Mouse (Mus musculus): ENCODE measurements around the gene Cc2d2b. TPM values are rescaled to one million over a fixed set of nuclear protein-coding genes. Genes with fewer than 3 reads are reported as not detected.

Gene Cc2d2b
- total and polyA plus RNA-seq, 3 experiments: not detected

- Histone ChIP-seq H3K4me1 (ENCODE audit: control insufficient read depth in 1 of 2, insufficient read depth in 2 of 2) (peaks cover 0 to 5% of the 10 kb centered on the region in 2 experiments; a peak in 1 of 4 replicates), H3K27ac (ENCODE audit: insufficient read depth, low read depth) (no peak overlapping the region), H3K4me3 (replicated peaks in 1 of 3; ENCODE audit: low read depth in 2 of 3, low read length in 2 of 3, poor library complexity in 1 of 3) (no peak overlapping the region), H3K36me3 (replicated peaks in 1 of 2; ENCODE audit: control insufficient read depth in 1 of 2, insufficient read depth in 1 of 2, low read length in 1 of 2) (no peaks in the 10 kb centered on the region), H3K9me3 (replicated peaks; ENCODE audit: low read length) (peaks cover 2% of the 10 kb centered on the region), H3K4me2 (ENCODE audit: insufficient read depth, low read depth, poor library complexity, severe bottlenecking) (no peak overlapping the region), H3K9ac (ENCODE audit: insufficient read depth, low read depth) (no peak overlapping the region), H3K79me2 (replicated peaks; ENCODE audit: control insufficient read depth, extremely low read depth, insufficient read depth, poor library complexity, severe bottlenecking) (no peaks in the 10 kb centered on the region), H3K27me3 (replicated peaks) (no peaks in the 10 kb centered on the region)
- TF ChIP-seq JUN (IDR thresholded peaks at IDR 0.05; ENCODE audit: insufficient read depth, low read depth, low read length) (no peak), TBP (conservative IDR thresholded peaks at IDR 0.05; ENCODE audit: low read depth, low read length) (no peak), CHD2 (IDR thresholded peaks at IDR 0.05; ENCODE audit: low read length) (no peak), ETS1 (conservative IDR thresholded peaks at IDR 0.05; ENCODE audit: low read depth, low read length) (no peak), PAX5 (IDR thresholded peaks at IDR 0.05; ENCODE audit: low read length) (no peak), MAFK (IDR thresholded peaks at IDR 0.05; ENCODE audit: insufficient replicate concordance, low read length) (no peak), NELFE (IDR thresholded peaks at IDR 0.05; ENCODE audit: low read depth, low read length) (no peak), POLR2A (IDR thresholded peaks at IDR 0.05; ENCODE audit: low read depth, low read length) (no peak), ZC3H11A (IDR thresholded peaks at IDR 0.05; ENCODE audit: low read depth, low read length) (no peak), KAT2A (IDR thresholded peaks at IDR 0.05; ENCODE audit: insufficient replicate concordance, low read length) (no peak), TCF12 (IDR thresholded peaks at IDR 0.05; ENCODE audit: low read depth, low read length) (no peak)
- in situ Hi-C loops (cut with MboI; ENCODE audit: low pct_ligation_motif_present, low pct_unique_long_range_greater_than_20kb, low sequenced_read_pairs) (no loop called here), dilution Hi-C loops (cut with MboI; ENCODE audit: extremely low pct_ligation_motif_present, extremely low pct_unique_long_range_greater_than_20kb, low sequenced_read_pairs) (no loop called here)
- DNase-seq (ENCODE audit: extremely low read depth): no peak
Measured at GRCm38 (mm10) chr19:40788004-40788714, 39.6 kb downstream of the Cc2d2b start.

GRCm38 (mm10) chr19:40788715-40789084 is 40.1 kb downstream of the Cc2d2b start:
- H3K36me3 ChIP-seq (replicated peaks in 1 of 2; ENCODE audit: control insufficient read depth in 1 of 2, insufficient read depth in 1 of 2, low read length in 1 of 2): no peaks in the 10 kb centered on the region
- H3K27ac ChIP-seq (ENCODE audit: insufficient read depth, low read depth): no peak overlapping the region
- H3K4me1 ChIP-seq (ENCODE audit: control insufficient read depth in 1 of 2, insufficient read depth in 2 of 2): peaks cover 0 to 5% of the 10 kb centered on the region in 2 experiments; a peak in 1 of 4 replicates
- no peak overlapping the region for H3K4me2 ChIP-seq (ENCODE audit: insufficient read depth, low read depth, poor library complexity, severe bottlenecking)
- H3K9ac ChIP-seq (ENCODE audit: insufficient read depth, low read depth): no peak overlapping the region
- no peaks in the 10 kb centered on the region for H3K27me3 ChIP-seq (replicated peaks)
- DNase-seq (ENCODE audit: extremely low read depth): peak; percentile 2
- no peak overlapping the region for H3K4me3 ChIP-seq (replicated peaks in 1 of 3; ENCODE audit: low read depth in 2 of 3, low read length in 2 of 3, poor library complexity in 1 of 3)
- dilution Hi-C loops (cut with MboI; ENCODE audit: extremely low pct_ligation_motif_present, extremely low pct_unique_long_range_greater_than_20kb, low sequenced_read_pairs): no loop called here
- H3K79me2 ChIP-seq (replicated peaks; ENCODE audit: control insufficient read depth, extremely low read depth, insufficient read depth, poor library complexity, severe bottlenecking): no peaks in the 10 kb centered on the region
- no peak for TF ChIP-seq MXI1 (IDR thresholded peaks at IDR 0.05; ENCODE audit: low read depth, low read length)
- TF ChIP-seq TCF12 (IDR thresholded peaks at IDR 0.05; ENCODE audit: low read depth, low read length): no peak
- no peak for TF ChIP-seq ZKSCAN1 (IDR thresholded peaks at IDR 0.05; ENCODE audit: borderline replicate concordance, low read depth, low read length)
- TF ChIP-seq MEF2A (IDR thresholded peaks at IDR 0.05; ENCODE audit: borderline replicate concordance, low read depth, low read length): no peak
- TF ChIP-seq CHD2 (IDR thresholded peaks at IDR 0.05; ENCODE audit: low read length): no peak
- TF ChIP-seq KAT2A (IDR thresholded peaks at IDR 0.05; ENCODE audit: insufficient replicate concordance, low read length): no peak
- no peak for TF ChIP-seq TBP (conservative IDR thresholded peaks at IDR 0.05; ENCODE audit: low read depth, low read length)
- no peak for TF ChIP-seq RAD21 (IDR thresholded peaks at IDR 0.05; ENCODE audit: low read depth, low read length)
- no peak for TF ChIP-seq NELFE (IDR thresholded peaks at IDR 0.05; ENCODE audit: low read depth, low read length)
- TF ChIP-seq HCFC1 (IDR thresholded peaks at IDR 0.05; ENCODE audit: low read depth, low read length): no peak
- TF ChIP-seq ELF1 (IDR thresholded peaks at IDR 0.05; ENCODE audit: low read depth, low read length): no peak
- TF ChIP-seq RCOR1 (conservative IDR thresholded peaks at IDR 0.05; ENCODE audit: low read depth, low read length): no peak
- no peak for TF ChIP-seq ZNF384 (IDR thresholded peaks at IDR 0.05; ENCODE audit: low read depth, low read length)
- TF ChIP-seq POLR2AphosphoS2 (IDR thresholded peaks at IDR 0.05; ENCODE audit: low read depth, low read length): no peak
- no peak for TF ChIP-seq MAZ (IDR thresholded peaks at IDR 0.05; ENCODE audit: low read depth, low read length)
- in situ Hi-C loops (cut with MboI; ENCODE audit: low pct_ligation_motif_present, low pct_unique_long_range_greater_than_20kb, low sequenced_read_pairs): no loop called here
- H3K9me3 ChIP-seq (replicated peaks; ENCODE audit: low read length): peaks cover 2% of the 10 kb centered on the region
